Mouse (Mus musculus): ENCODE measurements around the gene Cd300lf. TPM values are rescaled to one million over a fixed set of nuclear protein-coding genes. Genes with fewer than 3 reads are reported as not detected.

Cd300lf gene
- polyA plus RNA-seq, 1 experiment from 2014 or later = not detected

DNA sequence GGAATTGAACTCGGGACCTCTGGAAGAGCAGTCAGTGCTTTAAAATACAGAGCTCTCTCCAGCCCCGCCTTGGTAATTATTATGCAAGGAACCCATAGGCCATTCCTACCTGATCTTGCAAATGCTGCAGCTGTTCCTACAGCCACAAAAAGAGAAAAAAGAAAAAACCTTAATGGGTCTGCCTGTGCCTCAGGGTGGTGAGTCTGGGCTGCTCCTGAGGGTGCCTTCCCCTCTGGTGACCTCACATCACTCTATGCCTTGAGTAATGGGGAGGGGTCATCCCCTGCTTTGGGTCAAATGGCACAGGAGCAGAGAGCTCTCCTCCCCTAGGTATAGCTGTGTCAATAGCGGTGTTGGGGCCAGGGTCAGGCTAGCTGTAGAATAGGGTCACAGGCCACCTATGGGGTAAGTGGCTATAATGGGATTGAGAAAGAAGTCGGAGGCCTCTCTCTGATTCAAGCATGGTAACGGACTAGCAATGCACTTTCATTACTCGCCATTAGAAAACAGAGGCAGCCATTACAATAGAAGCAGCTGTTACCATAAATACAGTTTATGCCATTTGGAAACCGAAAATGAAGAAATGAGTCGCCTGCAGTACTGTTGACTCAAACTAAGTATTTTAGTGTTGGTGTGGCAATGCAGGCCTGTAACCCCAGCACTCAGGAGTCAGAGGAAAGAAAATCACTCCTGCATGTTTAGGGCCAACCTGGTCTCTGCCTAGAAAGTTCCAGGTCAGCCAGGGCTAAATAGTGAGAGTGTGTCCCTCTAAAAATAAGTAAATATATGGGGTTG, 28.8 kb downstream of the Cd300lf start:
- H3K4me1 ChIP-seq (ENCODE audit: control insufficient read depth, insufficient read depth, low read length) = peaks cover 7% of the 10 kb centered on the region; the same call in 1 of the 2 replicates
- DNase-seq (no peak), ATAC-seq (ENCODE audit: low FRiP score, low TSS enrichment) (no peak)
- WGBS = 72% methylated on average over 8 of the region's 8 CpGs
- no peaks in the 10 kb centered on the region for H3K27me3 ChIP-seq (ENCODE audit: control insufficient read depth, insufficient read depth, low read length)
- H3K4me3 ChIP-seq (replicated peaks; ENCODE audit: low read depth, low read length) = no peak overlapping the region
- H3K36me3 ChIP-seq (ENCODE audit: control insufficient read depth, insufficient read depth, low read length) = no peaks in the 10 kb centered on the region
- H3K9ac ChIP-seq (replicated peaks; ENCODE audit: low read length) = no peak overlapping the region
- no peaks in the 10 kb centered on the region for H3K9me3 ChIP-seq (ENCODE audit: control insufficient read depth, low read length)
- H3K27ac ChIP-seq (replicated peaks; ENCODE audit: low read depth, low read length) = no peak overlapping the region
- no peak overlapping the region for H3K4me2 ChIP-seq (ENCODE audit: low read length)

DNA sequence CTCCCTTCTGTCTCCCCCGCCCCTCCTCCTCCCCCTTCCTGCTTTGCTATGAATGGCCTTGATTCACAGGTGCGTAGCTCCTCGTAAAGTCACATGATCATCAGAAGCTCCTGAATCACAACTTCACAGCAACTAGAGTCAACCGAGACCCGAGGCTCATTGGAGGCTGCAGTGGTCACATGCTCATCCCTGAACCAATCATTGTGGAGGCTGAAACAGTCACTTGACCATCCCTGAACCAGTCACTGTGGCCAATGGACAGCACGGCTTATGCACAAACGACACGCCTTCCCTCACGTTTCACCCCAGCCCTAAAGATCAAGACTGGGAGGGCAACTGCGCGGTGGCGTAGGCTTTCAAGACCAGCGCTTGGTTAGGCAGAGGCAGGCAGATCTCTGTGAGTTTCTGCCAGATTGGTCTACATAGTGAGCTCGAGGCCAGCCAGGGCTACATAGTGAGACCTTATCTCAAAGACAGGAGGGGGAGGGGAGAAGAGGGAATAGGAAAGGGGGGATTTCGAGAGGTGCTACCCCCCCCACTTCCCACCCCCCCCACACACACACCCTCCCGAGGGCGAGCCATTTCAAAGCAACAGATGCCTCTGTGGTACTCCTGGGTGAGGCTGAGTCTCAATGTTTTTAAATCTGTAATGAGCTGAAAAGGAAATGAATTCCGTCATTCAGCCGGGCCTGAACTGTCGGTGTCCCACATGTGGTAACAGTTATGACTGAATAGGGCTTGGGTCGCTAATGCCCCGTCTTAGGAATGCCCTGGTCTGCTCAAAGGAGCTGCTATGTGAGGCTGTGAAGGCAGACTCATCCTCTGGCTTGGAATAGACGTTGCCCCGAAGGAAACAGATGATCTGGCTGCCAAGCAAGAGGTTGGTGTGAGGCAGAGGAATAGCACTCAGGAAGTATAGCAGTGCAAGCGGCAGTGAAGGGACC, 30.1 kb downstream of the Cd300lf start:
- Histone ChIP-seq H3K27me3 (ENCODE audit: control insufficient read depth, insufficient read depth, low read length) (no peaks in the 10 kb centered on the region), H3K27ac (replicated peaks; ENCODE audit: low read depth, low read length) (no peak overlapping the region), H3K4me3 (replicated peaks; ENCODE audit: low read depth, low read length) (no peak overlapping the region), H3K9ac (replicated peaks; ENCODE audit: low read length) (no peak overlapping the region), H3K4me1 (ENCODE audit: control insufficient read depth, insufficient read depth, low read length) (peaks cover 7% of the 10 kb centered on the region; the same call in 1 of the 2 replicates), H3K4me2 (ENCODE audit: low read length) (no peak overlapping the region), H3K36me3 (ENCODE audit: control insufficient read depth, insufficient read depth, low read length) (no peaks in the 10 kb centered on the region), H3K9me3 (ENCODE audit: control insufficient read depth, low read length) (no peaks in the 10 kb centered on the region)
- WGBS = 90% methylated on average over 25 of the region's 25 CpGs
- ATAC-seq (ENCODE audit: low FRiP score, low TSS enrichment) (no peak), DNase-seq (no peak)

DNA sequence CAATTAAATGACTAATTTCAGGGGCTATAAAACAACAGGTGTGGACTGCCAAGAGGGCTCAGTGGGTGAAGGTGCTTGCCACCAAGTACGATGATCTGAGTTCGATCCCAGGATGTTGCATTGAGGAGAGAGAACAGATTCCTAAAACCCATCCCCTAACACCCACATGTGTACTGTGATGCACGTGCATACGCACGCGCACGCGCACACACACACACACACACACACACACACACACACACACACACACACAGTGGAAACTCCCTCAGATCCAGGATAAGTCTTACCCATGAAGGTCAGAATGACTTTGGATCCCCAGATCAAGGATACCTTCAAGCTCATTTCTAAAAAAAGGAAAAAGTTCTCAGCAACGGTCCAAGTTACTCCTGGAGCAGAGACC, 31.7 kb downstream of the Cd300lf start:
- WGBS = 95% methylated on average over 9 of the region's 9 CpGs
- ATAC-seq (ENCODE audit: low FRiP score, low TSS enrichment) (no peak), DNase-seq (no peak)
- H3K9ac ChIP-seq (replicated peaks; ENCODE audit: low read length) = no peak overlapping the region
- 0 out of 2 replicates have a peak, but pooled peaks cover under 1% of the 10 kb centered on the region for H3K4me1 ChIP-seq (ENCODE audit: control insufficient read depth, insufficient read depth, low read length)
- no peak overlapping the region for H3K27ac ChIP-seq (replicated peaks; ENCODE audit: low read depth, low read length)
- no peaks in the 10 kb centered on the region for H3K9me3 ChIP-seq (ENCODE audit: control insufficient read depth, low read length)
- no peak overlapping the region for H3K4me3 ChIP-seq (replicated peaks; ENCODE audit: low read depth, low read length)
- H3K36me3 ChIP-seq (ENCODE audit: control insufficient read depth, insufficient read depth, low read length) = no peaks in the 10 kb centered on the region
- H3K4me2 ChIP-seq (ENCODE audit: low read length) = no peak overlapping the region
- no peaks in the 10 kb centered on the region for H3K27me3 ChIP-seq (ENCODE audit: control insufficient read depth, insufficient read depth, low read length)

DNA sequence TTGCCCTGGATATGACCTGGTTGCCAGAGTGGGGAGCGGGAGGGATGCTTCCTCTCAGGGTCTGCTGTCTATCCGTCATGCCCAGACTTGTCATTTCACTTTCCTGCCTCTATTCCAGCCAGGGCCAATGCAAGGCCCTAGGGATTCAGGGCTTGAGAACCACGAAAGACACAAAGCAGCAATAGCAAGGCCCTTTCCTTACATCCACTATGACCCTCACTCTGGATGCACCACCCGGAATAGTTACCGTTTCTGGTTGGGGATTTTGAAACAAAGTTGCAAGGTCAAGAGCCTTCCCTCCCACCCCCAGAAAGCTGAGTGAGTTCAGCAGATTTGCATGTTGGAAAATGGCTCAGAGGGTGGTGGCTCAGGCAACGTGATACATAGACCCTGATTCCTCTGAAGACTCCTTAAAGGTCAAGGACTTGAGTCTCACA, 32.2 kb downstream of the Cd300lf start:
- Histone ChIP-seq H3K27ac (replicated peaks; ENCODE audit: low read depth, low read length) (no peak overlapping the region), H3K9ac (replicated peaks; ENCODE audit: low read length) (no peak overlapping the region), H3K4me3 (replicated peaks; ENCODE audit: low read depth, low read length) (no peak overlapping the region), H3K9me3 (ENCODE audit: control insufficient read depth, low read length) (no peaks in the 10 kb centered on the region), H3K27me3 (ENCODE audit: control insufficient read depth, insufficient read depth, low read length) (no peaks in the 10 kb centered on the region), H3K4me2 (ENCODE audit: low read length) (no peak overlapping the region), H3K4me1 (ENCODE audit: control insufficient read depth, insufficient read depth, low read length) (no peaks in the 10 kb centered on the region), H3K36me3 (ENCODE audit: control insufficient read depth, insufficient read depth, low read length) (no peaks in the 10 kb centered on the region)
- ATAC-seq (ENCODE audit: low FRiP score, low TSS enrichment) (no peak), DNase-seq (no peak)
- 78% methylated on average over 6 of the region's 6 CpGs for WGBS

DNA sequence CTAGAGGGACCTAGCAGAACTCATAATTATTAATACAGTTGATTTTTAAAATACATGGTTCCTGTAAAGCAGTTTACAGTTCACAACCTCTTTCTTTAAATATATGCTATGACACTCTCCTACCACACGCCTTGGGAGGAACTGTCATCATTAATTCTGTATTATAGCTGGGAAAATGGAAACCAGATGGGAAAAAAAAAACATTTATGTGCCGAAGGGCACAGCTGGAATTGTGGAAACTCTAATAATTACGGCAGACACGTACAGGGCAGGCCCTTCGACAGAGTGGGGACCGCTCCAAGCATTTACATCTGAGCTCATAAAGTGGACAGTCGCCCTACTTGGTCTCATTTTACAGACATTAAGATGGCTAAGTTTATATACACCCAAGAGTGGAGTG, 33.1 kb downstream of the Cd300lf start:
- H3K9ac ChIP-seq (replicated peaks; ENCODE audit: low read length) = no peak overlapping the region
- no peaks in the 10 kb centered on the region for H3K27me3 ChIP-seq (ENCODE audit: control insufficient read depth, insufficient read depth, low read length)
- no peak overlapping the region for H3K27ac ChIP-seq (replicated peaks; ENCODE audit: low read depth, low read length)
- no peak for ATAC-seq (ENCODE audit: low FRiP score, low TSS enrichment)
- H3K36me3 ChIP-seq (ENCODE audit: control insufficient read depth, insufficient read depth, low read length) = no peaks in the 10 kb centered on the region
- no peaks in the 10 kb centered on the region for H3K4me1 ChIP-seq (ENCODE audit: control insufficient read depth, insufficient read depth, low read length)
- WGBS = 72% methylated on average over 7 of the region's 7 CpGs
- no peak overlapping the region for H3K4me3 ChIP-seq (replicated peaks; ENCODE audit: low read depth, low read length)
- H3K4me2 ChIP-seq (ENCODE audit: low read length) = no peak overlapping the region
- H3K9me3 ChIP-seq (ENCODE audit: control insufficient read depth, low read length) = no peaks in the 10 kb centered on the region
- no peak for DNase-seq

DNA sequence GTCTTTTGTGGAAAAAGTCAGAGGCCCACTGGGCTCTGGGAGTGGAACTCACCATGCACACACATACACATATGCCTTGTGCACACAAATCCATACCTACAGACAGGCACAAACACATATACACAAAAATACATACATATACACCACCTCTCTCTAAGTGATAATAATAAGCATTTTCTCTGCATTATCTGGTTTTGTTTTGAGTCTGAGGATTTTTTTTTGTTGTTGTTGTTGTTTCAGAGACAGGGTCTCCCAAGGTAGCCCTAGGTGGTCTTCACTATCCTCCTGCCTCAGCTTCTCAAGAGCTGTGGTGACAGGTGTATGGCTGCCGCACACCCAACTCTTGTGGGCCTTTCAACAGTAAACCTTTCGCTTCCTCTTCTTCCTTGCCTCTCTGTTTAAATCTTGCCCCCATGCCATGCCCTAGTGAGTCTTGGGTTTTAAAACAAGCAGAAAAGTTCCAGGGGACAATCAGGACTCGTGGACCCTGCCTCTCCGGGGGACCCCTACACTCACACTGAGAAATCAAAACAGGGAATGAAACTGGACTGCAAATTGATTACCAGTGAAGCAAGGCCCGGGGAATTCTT, 33.7 kb downstream of the Cd300lf start:
- no peaks in the 10 kb centered on the region for H3K27me3 ChIP-seq (ENCODE audit: control insufficient read depth, insufficient read depth, low read length)
- no peak overlapping the region for H3K27ac ChIP-seq (replicated peaks; ENCODE audit: low read depth, low read length)
- DNase-seq (no peak), ATAC-seq (ENCODE audit: low FRiP score, low TSS enrichment) (no peak)
- H3K36me3 ChIP-seq (ENCODE audit: control insufficient read depth, insufficient read depth, low read length) = no peaks in the 10 kb centered on the region
- H3K4me3 ChIP-seq (replicated peaks; ENCODE audit: low read depth, low read length) = no peak overlapping the region
- WGBS = 84% methylated on average over 5 of the region's 5 CpGs
- H3K9me3 ChIP-seq (ENCODE audit: control insufficient read depth, low read length) = no peaks in the 10 kb centered on the region
- no peaks in the 10 kb centered on the region for H3K4me1 ChIP-seq (ENCODE audit: control insufficient read depth, insufficient read depth, low read length)
- no peak overlapping the region for H3K9ac ChIP-seq (replicated peaks; ENCODE audit: low read length)
- H3K4me2 ChIP-seq (ENCODE audit: low read length) = no peak overlapping the region

DNA sequence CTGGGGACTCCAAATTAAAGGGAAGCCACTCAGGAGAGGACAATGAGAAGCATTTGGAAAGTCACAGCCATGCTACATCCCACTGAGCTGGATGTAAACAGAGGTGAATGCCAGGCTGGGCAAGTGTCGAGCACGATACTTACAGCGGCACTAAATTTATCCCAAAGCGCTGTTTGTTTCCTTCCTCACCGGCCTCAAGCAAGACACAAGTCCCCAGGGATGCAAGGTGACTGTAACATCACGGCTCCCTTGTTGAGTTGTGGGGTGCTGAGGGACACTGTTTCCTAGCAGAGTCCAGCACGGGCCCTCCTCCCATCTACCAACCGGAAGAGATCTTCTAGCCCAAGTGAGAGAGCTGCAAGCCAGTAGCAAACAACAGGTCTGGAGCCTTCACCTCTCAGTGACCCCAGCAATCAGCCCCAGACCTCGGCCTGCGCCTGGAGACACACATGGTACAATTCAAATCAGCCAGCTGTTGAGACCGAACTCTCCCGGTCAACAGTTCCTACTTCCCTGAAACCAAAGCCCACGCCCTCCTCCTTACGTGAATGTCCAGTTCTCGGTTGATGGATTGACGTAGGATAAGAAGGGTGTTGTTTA, 34.5 kb downstream of the Cd300lf start:
- Histone ChIP-seq H3K4me2 (ENCODE audit: low read length) (no peak overlapping the region), H3K4me3 (replicated peaks; ENCODE audit: low read depth, low read length) (no peak overlapping the region), H3K27me3 (ENCODE audit: control insufficient read depth, insufficient read depth, low read length) (no peaks in the 10 kb centered on the region), H3K36me3 (ENCODE audit: control insufficient read depth, insufficient read depth, low read length) (no peaks in the 10 kb centered on the region), H3K9ac (replicated peaks; ENCODE audit: low read length) (no peak overlapping the region), H3K9me3 (ENCODE audit: control insufficient read depth, low read length) (no peaks in the 10 kb centered on the region), H3K27ac (replicated peaks; ENCODE audit: low read depth, low read length) (no peak overlapping the region), H3K4me1 (ENCODE audit: control insufficient read depth, insufficient read depth, low read length) (no peaks in the 10 kb centered on the region)
- 85% methylated on average over 16 of the region's 16 CpGs for WGBS
- no peak for DNase-seq
- ATAC-seq (ENCODE audit: low FRiP score, low TSS enrichment) = no peak

DNA sequence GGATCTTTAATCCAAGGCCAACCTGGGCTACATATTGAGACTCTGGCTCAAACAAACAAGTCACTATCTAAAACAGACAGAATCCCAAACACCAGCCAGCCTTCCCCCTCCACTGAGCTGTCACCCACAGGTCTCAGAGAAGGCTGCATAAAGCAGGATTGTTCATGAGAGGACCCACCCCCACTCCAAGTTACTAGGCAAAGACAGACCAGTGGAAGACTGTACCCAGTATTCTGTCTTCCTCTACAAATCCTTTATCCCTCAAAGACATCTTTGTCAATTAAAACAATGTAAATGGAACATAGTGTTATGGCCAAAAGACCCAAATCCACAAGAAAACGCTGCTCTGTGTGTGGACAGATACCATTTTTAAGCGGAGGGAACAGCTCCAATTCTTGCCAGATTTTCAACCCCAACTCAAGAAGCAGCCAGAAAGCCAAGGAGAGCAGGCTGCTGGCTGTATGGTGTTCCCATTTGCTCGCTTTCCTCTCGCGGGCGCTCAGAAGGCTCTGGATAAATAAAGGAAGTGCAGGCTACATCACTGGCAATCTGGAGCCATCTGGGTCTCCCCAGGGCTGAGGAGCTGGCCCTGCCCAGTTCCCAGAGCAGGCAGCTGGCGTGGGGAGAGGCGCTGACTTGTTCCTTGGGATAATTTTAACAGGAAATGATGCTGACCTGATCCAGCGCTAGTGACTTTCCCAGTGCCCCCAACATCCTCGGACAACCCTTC, 35.4 kb downstream of the Cd300lf start:
- H3K4me3 ChIP-seq (replicated peaks; ENCODE audit: low read depth, low read length) = no peak overlapping the region
- no peak for ATAC-seq (ENCODE audit: low FRiP score, low TSS enrichment)
- DNase-seq = peak; percentile 19
- no peaks in the 10 kb centered on the region for H3K36me3 ChIP-seq (ENCODE audit: control insufficient read depth, insufficient read depth, low read length)
- H3K27me3 ChIP-seq (ENCODE audit: control insufficient read depth, insufficient read depth, low read length) = no peaks in the 10 kb centered on the region; the same call in 1 of the 2 replicates
- WGBS = 74% methylated on average over 10 of the region's 10 CpGs
- H3K4me2 ChIP-seq (ENCODE audit: low read length) = no peak overlapping the region
- H3K9ac ChIP-seq (replicated peaks; ENCODE audit: low read length) = no peak overlapping the region
- H3K4me1 ChIP-seq (ENCODE audit: control insufficient read depth, insufficient read depth, low read length) = no peaks in the 10 kb centered on the region
- no peak overlapping the region for H3K27ac ChIP-seq (replicated peaks; ENCODE audit: low read depth, low read length)
- no peaks in the 10 kb centered on the region for H3K9me3 ChIP-seq (ENCODE audit: control insufficient read depth, low read length)
